In genomic region chr5:36373246-36373891, GRCm38 (mm10) we compare ENCODE assay signal across 8 mouse cellular contexts. TPM values are rescaled to one million over a fixed set of nuclear protein-coding genes. Genes with fewer than 3 reads are reported as not detected.
DNase-seq lines count a peak whose midpoint lies in the region; TF ChIP-seq lines count a peak whose summit lies in the region.

No protein-coding gene starts in this region.

- no peak overlapping the region for H3K27ac ChIP-seq in ES-E14 (ENCODE audit: insufficient read depth, low read depth, low read length, poor library complexity, severe bottlenecking)
- peak overlapping the region; percentile 80 for H3K27ac ChIP-seq in heart, embryonic 10.5 days
- no peak overlapping the region for H3K27ac ChIP-seq in gastrocnemius, adult 2 months

- DNase-seq in adrenal gland, adult 2 months, result peak; percentile 44
- no peak for DNase-seq in adrenal gland, adult 8-10 months
- no peak for DNase-seq in ES-E14 (ENCODE audit: low read depth, low spot score)
- no peak for DNase-seq in heart, embryonic 10.5 days (ENCODE audit: low spot score)
- DNase-seq in kidney, postnatal 10 days, result peak; percentile 77
- DNase-seq in natural killer cell, adult 2 months (ENCODE audit: low spot score in 2 of 2), result peak; percentile 49 to 62
- DNase-seq in left cerebral cortex, adult 9 months (ENCODE audit: low spot score in 2 of 2), result no peak
- DNase-seq in gastrocnemius, adult 2 months, result no peak

- no peaks in the 10 kb centered on the region for H3K9me3 ChIP-seq in ES-E14 (ENCODE audit: control insufficient read depth, insufficient read depth, low read depth, low read length)
- no peaks in the 10 kb centered on the region for H3K9me3 ChIP-seq in heart, embryonic 10.5 days

- TF ChIP-seq CTCF in gastrocnemius, adult 2 months (IDR thresholded peaks at IDR 0.05), result no peak

- H3K4me3 ChIP-seq in ES-E14 (ENCODE audit: insufficient read depth in 1 of 2, low read depth in 1 of 2, low read length in 2 of 2, poor library complexity in 1 of 2, severe bottlenecking in 1 of 2), result no peak overlapping the region
- no peak overlapping the region for H3K4me3 ChIP-seq in heart, embryonic 10.5 days
- no peak overlapping the region for H3K4me3 ChIP-seq in gastrocnemius, adult 2 months

- intact Hi-C loops in gastrocnemius, adult 2 months (cut with DNase I), result no loop called here

- H3K4me1 ChIP-seq in ES-E14 (ENCODE audit: control insufficient read depth in 2 of 2, insufficient read depth in 2 of 2, low read length in 2 of 2, poor library complexity in 1 of 2), result peaks cover 4 to 13% of the 10 kb centered on the region in 2 experiments; a peak in 3 of 4 replicates
- H3K4me1 ChIP-seq in heart, embryonic 10.5 days, result peaks cover 85% of the 10 kb centered on the region

- in situ Hi-C loops in ES-E14 (cut with MboI; ENCODE audit: low sequenced_read_pairs in 2 of 2, unreplicated experiment in 2 of 2), result no loop called here

- 0 out of 2 replicates have a peak, but pooled peaks cover 6% of the 10 kb centered on the region for H3K27me3 ChIP-seq in heart, embryonic 10.5 days (ENCODE audit: insufficient read depth, poor library complexity, severe bottlenecking)

- 32% methylated on average over 11 of the region's 11 CpGs for WGBS in heart, embryonic 10.5 days

- no peaks in the 10 kb centered on the region for H3K36me3 ChIP-seq in ES-E14 (ENCODE audit: control insufficient read depth, insufficient read depth, low read length, poor library complexity, severe bottlenecking)
- H3K36me3 ChIP-seq in heart, embryonic 10.5 days, result no peaks in the 10 kb centered on the region

- H3K9ac ChIP-seq in ES-E14 (ENCODE audit: insufficient read depth, low read depth, low read length, poor library complexity, severe bottlenecking), result peak overlapping the region; percentile 6; the same call in 1 of the 2 replicates

TF ChIP-seq in ES-E14, 5 proteins besides CTCF, POLR2A, EP300 and RAD21:
- TF ChIP-seq ZNF384 (IDR thresholded peaks at IDR 0.05; ENCODE audit: low read depth, low read length) (no peak), ZC3H11A (IDR thresholded peaks at IDR 0.05; ENCODE audit: borderline replicate concordance, low read depth, low read length) (no peak), CHD2 (IDR thresholded peaks at IDR 0.05; ENCODE audit: low read depth, low read length) (no peak), MAFK (IDR thresholded peaks at IDR 0.05; ENCODE audit: insufficient read depth, low read depth, low read length) (no peak), HCFC1 (IDR thresholded peaks at IDR 0.05; ENCODE audit: borderline replicate concordance, insufficient read depth, low read length) (no peak)

RNA-seq across cellular contexts. Expression of gene Sorcs2, which starts 24.6 kb away (rescaled TPM):
- 10 to 100 TPM in 1 of 2 experiments, 1 to 10 TPM in 1; 10.0 to 16.4 TPM for total RNA-seq in adrenal gland, adult 2 months (2021)
- 18.4 and 19.7 TPM in 2 replicates for polyA plus RNA-seq in adrenal gland, adult 2 months (2012; rRNA removed)
- 10 to 100 TPM in 3 of 4 experiments, 1 to 10 TPM in 1; 7.9 to 18.3 (median 12.5) TPM for total RNA-seq in adrenal gland, adult 8-10 months (2022)
- total RNA-seq in ES-E14 (2012; rRNA removed), result 4.7 and 5.4 TPM in 2 replicates
- 6.9 and 12.2 TPM in 2 replicates for polyA plus RNA-seq in heart, embryonic 10.5 days (2016; fragmentation: Nextera tagmentation; extraction: Ambion mirVana)
- total RNA-seq in gastrocnemius, adult 2 months (2021), result 1 to 10 TPM in 1 of 2 experiments, under 1 TPM in 1; 0.94 to 2.3 TPM

Comparison
In these comparisons a context has a peak if more than half of its experiments do, and no peak if none do; other contexts are left out.
1. DNase-seq: peak in adrenal gland, adult 2 months (single experiment), kidney, postnatal 10 days (single experiment) and natural killer cell, adult 2 months (2 of 2); none in adrenal gland, adult 8-10 months (single experiment), ES-E14 (single experiment), heart, embryonic 10.5 days (single experiment), left cerebral cortex, adult 9 months (0 of 2) and gastrocnemius, adult 2 months (single experiment).